Mouse (Mus musculus): ENCODE data around the gene Kcnk6.
"Not testable (repeated sequence)": the region's sequence is repeated elsewhere in the genome, so short reads cannot be mapped to it uniquely, and the experiment has no call there.

Gene Kcnk6

DNA sequence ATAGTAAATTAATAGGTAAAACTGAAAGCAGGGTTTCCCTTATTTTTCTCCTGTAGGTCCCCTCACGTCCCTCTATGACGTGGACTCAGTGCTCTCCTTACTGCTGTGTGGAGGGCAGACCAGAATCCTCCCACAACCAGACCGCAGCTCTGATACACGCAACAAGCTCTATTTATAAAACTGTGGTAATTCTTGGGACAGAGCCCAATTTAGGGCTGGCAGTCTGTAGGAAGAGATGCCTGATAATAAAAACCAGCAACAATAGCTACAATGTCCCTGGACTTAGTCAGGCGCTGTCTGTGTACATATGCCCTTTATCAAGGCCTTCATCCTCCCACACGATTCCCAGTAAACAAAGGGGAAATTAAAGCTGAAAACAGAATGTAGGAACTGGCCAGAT lies 1.4 kb upstream of the Kcnk6 start:
- POLR2A ChIA-PET = interaction anchor here in 3 of 4 experiments (0.6 to 2.9 kb wide), 6 partner anchors 11 to 859 kb away, joined by 3 to 11 read pairs (median 4); partner anchors contain the start of genes Psmd8 (in 2 of the 3), Ggn (in 1 of the 3) and Spred3 (in 1 of the 3)

GRCm38 (mm10) chr7:29231517-29231916 lies 798 bp downstream of the Kcnk6 start:
- CTCF ChIA-PET = interaction anchor here in 1 of 4 experiments (0.7 to 1.5 kb wide), 3 partner anchors 13 to 292 kb away, joined by 4 to 5 read pairs (median 5); no protein-coding TSS in a partner anchor
- POLR2A ChIA-PET = interaction anchor here in 3 of 4 experiments (0.6 to 2.9 kb wide), 3 partner anchors 51 to 62 kb away, joined by 4 to 11 read pairs (median 5); partner anchors contain the start of gene Psmd8 (in 2 of the 3)

More for the DNA sequence above, 1.4 kb upstream of the Kcnk6 start:
- CTCF ChIA-PET = interaction anchor here (0.6 to 2.5 kb wide), 13 partner anchors 9 to 1788 kb away, joined by 3 to 13 read pairs (median 4); partner anchors contain the start of genes 2200002D01Rik (in 1 of the 4), Catsperg1 (in 1 of the 4), Eif3k (in 1 of the 4) and Fam98c (in 1 of the 4)

GRCm38 (mm10) chr7:29230560-29230959 lies 1.8 kb downstream of the Kcnk6 start:
- ChIA-PET POLR2A (interaction anchor here in 1 of 4 experiments (0.8 to 0.9 kb wide), 2 partner anchors 12 to 63 kb away, joined by 4 to 5 read pairs; no protein-coding TSS in a partner anchor), CTCF (interaction anchor here in 1 of 4 experiments (0.6 kb wide), 1 partner anchor 440 kb away, joined by 5 read pairs; no protein-coding TSS in a partner anchor)

DNA sequence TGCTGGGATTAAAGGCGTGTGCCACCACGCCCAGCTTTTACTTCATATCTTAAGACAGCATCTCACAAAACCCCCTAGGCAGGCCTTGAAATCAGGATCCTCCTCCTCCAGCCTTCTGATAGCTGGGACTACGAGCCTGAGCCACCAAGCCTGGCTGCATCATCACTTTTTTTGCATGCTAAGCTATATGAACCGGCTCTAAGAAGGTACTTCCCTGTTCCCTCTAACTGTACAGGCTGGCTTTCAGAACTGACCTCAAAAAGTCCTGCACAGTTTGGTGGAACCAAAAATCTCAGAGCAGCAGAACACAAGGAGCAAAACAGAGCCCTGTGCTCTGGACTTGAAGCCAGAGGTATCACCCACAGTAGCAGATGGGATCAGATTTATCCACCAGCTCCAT lies 4.1 kb downstream of the Kcnk6 start:
- ChIA-PET POLR2A (interaction anchor here in 2 of 4 experiments (1.2 to 2.5 kb wide), 4 partner anchors 10 to 20 kb away, joined by 3 to 11 read pairs (median 4); partner anchors contain the start of genes 2200002D01Rik (in 1 of the 2) and Yif1b (in 1 of the 2)), CTCF (no interaction called here)

GRCm38 (mm10) chr7:29225520-29225919 lies 6.8 kb downstream of the Kcnk6 start:
- POLR2A ChIA-PET = interaction anchor here in 2 of 4 experiments (0.7 to 1.4 kb wide), 2 partner anchors 9 to 846 kb away, joined by 3 to 4 read pairs; no protein-coding TSS in a partner anchor

DNA sequence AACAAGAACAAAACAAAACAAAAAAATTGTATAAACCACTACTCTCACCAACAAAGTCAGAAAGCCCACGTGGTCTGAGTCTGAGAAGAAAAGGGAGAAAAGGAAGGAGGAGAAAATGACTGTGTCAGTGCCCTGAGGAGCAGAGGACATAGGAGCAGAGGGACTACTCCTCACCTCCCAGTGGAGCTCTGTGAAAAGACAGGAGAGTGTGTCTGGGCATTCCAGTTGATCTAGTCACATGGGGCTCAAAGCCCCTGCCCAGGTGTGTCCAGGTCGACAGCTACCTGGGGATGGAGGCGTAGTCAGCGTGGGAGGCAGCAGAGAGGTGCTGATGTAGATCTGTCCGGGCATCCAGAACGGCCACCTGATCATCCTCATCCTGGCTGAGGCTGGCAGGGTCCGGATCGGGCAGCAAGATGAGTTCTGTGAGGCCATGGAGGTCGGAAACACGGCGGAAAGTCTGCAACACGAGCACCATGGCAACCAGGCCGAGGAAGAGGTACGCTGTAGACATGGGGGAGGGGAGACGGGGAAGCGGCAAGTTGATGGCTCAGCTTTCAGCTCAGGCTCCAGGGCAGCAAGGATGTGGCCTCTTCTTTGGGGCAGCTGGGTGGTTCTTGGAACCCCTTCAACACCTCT lies 7.4 kb downstream of the Kcnk6 start:
- CTCF ChIA-PET = no interaction called here
- POLR2A ChIA-PET = interaction anchor here in 2 of 4 experiments (0.8 to 2.7 kb wide), 3 partner anchors 9 to 23 kb away, joined by 3 to 9 read pairs (median 4); partner anchors contain the start of genes 2200002D01Rik (in 1 of the 2) and Yif1b (in 1 of the 2)

More at GRCm38 (mm10) chr7:29225520-29225919, 6.8 kb downstream of the Kcnk6 start:
- CTCF ChIA-PET = no interaction called here

DNA sequence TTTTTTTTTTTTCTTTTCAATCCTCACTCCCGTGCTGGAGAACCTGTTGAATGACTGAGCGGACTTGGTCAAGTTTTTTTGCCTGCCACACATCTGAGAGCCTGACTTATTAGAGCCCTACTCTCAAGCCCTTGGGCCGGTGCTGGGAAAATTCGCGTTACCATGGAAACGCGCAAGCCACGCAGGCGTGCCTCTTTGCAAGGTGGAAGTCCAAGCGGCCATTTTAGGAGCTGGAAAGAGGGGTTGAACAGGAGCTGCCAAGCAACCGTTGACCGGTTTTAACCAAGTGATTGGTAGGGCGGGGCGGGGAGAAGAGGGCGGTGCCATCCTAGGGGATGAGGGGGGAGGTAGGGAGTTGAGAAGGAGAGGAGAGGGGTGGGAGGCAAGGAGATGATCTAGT lies 17.5 kb downstream of the Kcnk6 start:
- ChIA-PET POLR2A (interaction anchor here (0.6 to 2.2 kb wide), 23 partner anchors 8 to 1713 kb away, joined by 3 to 23 read pairs (median 3); partner anchors contain the start of genes Yif1b (in 3 of the 4), Kcnk6 (in 2 of the 4), Psmd8 (in 2 of the 4) and 2200002D01Rik (in 1 of the 4)), CTCF (interaction anchor here in 2 of 4 experiments (0.6 to 1.0 kb wide), 5 partner anchors 20 to 59 kb away, joined by 3 to 4 read pairs (median 4); no protein-coding TSS in a partner anchor)

DNA sequence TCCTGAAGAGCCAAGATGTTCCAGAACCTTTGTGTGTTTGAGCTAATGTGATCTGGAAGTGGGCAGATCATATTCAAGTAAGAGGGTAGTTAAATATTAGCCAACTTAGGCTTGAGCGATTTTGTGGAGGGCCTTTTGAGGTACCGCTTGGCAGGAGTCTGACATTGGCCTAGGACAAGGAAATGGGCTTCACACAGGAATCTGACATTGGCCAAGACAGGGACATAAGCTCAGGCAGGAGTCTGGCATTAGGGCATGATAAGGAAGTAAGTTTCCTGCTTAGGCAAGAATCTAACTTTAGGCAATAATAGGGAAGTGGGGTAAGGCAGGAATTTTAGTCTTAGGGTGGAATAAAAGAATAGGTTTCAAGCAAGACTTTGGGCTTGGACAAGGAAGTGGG lies 18.1 kb downstream of the Kcnk6 start:
- ChIA-PET CTCF (interaction anchor here in 2 of 4 experiments (0.6 to 2.3 kb wide), 12 partner anchors 21 to 550 kb away, joined by 3 to 7 read pairs (median 4); partner anchors contain the start of genes Ggn (in 1 of the 2), Ppp1r14a (in 1 of the 2) and Spred3 (in 1 of the 2)), POLR2A (interaction anchor here in 3 of 4 experiments (0.6 to 2.3 kb wide), 20 partner anchors 9 to 980 kb away, joined by 3 to 23 read pairs (median 4); partner anchors contain the start of genes Yif1b (in 2 of the 3), 2200002D01Rik (in 1 of the 3), Eif3k (in 1 of the 3) and Kcnk6 (in 1 of the 3))

- CTCF ChIA-PET = interaction anchor here in 2 of 4 experiments (0.6 to 2.3 kb wide), 9 partner anchors 21 to 551 kb away, joined by 3 to 7 read pairs (median 4); partner anchors contain the start of genes Ggn (in 1 of the 2), Ppp1r14a (in 1 of the 2) and Spred3 (in 1 of the 2)
Measured at GRCm38 (mm10) chr7:29213675-29214082, 18.6 kb downstream of the Kcnk6 start, which contains the start of gene Catsperg1. Catsperg1 (minus strand) TSS chr7:29214035.

DNA sequence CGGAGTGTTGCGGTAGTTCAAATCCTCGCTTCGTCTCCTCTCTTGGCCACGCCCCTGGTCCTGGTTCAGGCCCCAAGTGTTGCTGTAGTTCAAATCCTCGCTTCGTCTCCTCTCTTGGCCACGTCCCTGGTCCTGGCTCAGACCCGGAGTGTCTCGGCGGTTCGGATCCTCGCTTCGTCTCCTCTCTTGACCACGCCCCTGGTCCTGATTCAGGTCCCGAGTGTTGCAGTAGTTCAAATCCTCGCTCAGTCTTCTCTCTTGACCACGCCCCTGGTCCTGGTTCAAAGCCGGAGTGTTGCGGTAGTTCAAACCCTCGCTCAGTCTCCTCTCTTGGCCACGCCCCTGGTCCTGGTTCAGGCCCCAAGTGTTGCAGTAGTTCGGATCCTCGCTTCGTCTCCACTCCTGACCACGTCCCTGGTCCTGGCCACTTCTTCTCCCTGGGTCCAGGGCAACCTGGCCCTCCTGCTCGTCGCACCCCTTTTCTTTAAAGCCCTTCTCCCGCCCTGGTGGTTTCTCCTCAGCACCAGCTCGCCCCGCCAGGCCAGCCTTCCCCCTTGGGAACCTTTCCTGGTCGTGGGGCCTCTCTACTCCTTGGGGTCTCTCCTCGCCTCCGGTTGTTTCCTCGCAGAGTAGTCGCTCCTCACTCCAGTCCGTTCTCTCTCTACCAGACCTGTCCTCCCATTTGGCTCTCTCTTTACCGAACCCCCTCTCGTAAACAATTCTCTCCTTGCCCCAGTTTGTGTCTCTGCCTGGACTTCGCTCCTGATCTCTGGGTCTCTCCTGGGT lies 19.3 kb downstream of the Kcnk6 start:
- CTCF ChIA-PET = interaction anchor here in 2 of 4 experiments (0.5 to 2.3 kb wide), 10 partner anchors 22 to 957 kb away, joined by 3 to 7 read pairs (median 4); partner anchors contain the start of genes Ggn (in 1 of the 2), Spred3 (in 1 of the 2), Yif1b (in 1 of the 2) and Zfp146 (in 1 of the 2)
- POLR2A ChIA-PET = interaction anchor here in 3 of 4 experiments (0.6 to 2.3 kb wide), 39 partner anchors 16 to 1705 kb away, joined by 3 to 23 read pairs (median 4); partner anchors contain the start of genes 2200002D01Rik (in 3 of the 3), Eif3k (in 2 of the 3), Fam98c (in 2 of the 3) and Map4k1 (in 2 of the 3)

More at GRCm38 (mm10) chr7:29213675-29214082, 18.6 kb downstream of the Kcnk6 start, which contains the start of gene Catsperg1:
- POLR2A ChIA-PET = interaction anchor here in 3 of 4 experiments (0.6 to 2.3 kb wide), 19 partner anchors 9 to 1706 kb away, joined by 3 to 23 read pairs (median 4); partner anchors contain the start of genes Yif1b (in 2 of the 3), 2200002D01Rik (in 1 of the 3), Eif3k (in 1 of the 3) and Fam98c (in 1 of the 3)

DNA sequence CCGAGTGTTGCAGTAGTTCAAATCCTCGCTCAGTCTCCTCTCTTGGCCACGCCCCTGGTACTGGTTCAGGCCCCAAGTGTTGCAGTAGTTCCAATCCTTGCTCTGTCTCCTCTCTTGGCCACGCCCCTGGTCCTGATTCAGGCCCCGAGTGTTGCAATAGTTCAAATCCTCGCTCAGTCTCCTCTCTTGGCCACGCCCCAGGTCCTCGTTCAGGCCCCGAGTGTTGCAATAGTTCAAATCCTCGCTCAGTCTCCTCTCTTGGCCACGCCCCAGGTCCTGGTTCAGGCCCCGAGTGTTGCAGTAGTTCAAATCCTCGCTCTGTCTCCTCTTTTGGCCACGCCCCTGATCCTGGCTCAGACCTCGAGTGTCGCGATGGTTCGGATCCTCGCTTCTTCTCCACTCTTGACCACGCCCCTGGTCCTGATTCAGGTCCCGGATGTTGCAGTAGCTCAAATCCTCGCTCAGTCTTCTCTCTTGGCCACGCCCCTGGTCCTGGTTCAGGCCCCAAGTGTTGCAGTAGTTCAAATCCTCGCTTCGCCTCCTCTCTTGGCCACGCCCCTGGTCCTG lies 20.0 kb downstream of the Kcnk6 start:
- POLR2A ChIA-PET = interaction anchor here in 3 of 4 experiments (0.6 to 2.3 kb wide), 35 partner anchors 16 to 746 kb away, joined by 3 to 19 read pairs (median 4); partner anchors contain the start of genes 2200002D01Rik (in 3 of the 3), Eif3k (in 2 of the 3), Fam98c (in 2 of the 3) and Map4k1 (in 2 of the 3)
- CTCF ChIA-PET = interaction anchor here in 1 of 4 experiments (0.6 to 2.3 kb wide), 6 partner anchors 23 to 957 kb away, joined by 3 to 7 read pairs (median 5); partner anchors contain the start of genes Yif1b and Zfp146

- ChIA-PET POLR2A (interaction anchor here in 3 of 4 experiments (0.6 to 2.3 kb wide), 26 partner anchors 19 to 556 kb away, joined by 3 to 19 read pairs (median 4); partner anchors contain the start of genes 2200002D01Rik (in 3 of the 3), Fam98c (in 2 of the 3), Psmd8 (in 2 of the 3) and Yif1b (in 2 of the 3)), CTCF (interaction anchor here in 1 of 4 experiments (0.7 to 2.3 kb wide), 4 partner anchors 23 to 150 kb away, joined by 4 to 7 read pairs (median 6); partner anchors contain the start of gene Yif1b)
Measured at GRCm38 (mm10) chr7:29211415-29212198, 20.7 kb downstream of the Kcnk6 start.

DNA sequence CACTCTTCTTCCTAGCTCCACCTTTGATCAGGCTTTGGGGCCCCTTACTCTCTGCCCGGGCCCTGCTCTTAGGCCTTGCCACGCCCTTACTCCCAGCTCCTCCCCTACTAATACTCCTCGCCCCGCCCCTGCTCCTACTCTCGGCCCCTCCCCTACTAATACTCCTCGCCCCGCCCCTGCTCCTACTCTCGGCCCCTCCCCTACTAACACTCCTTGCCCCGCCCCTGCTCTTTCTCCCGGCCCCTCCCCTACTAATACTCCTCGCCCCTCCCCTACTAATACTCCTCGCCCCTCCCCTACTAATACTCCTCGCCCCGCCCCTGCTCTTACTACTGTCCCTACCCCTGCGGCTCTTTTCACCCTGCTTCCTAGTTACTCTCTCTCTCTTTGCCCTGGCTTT lies 21.3 kb downstream of the Kcnk6 start:
- CTCF ChIA-PET = interaction anchor here in 1 of 4 experiments (0.7 kb wide), 1 partner anchor 33 kb away, joined by 4 read pairs; no protein-coding TSS in a partner anchor
- POLR2A ChIA-PET = interaction anchor here in 2 of 4 experiments (0.7 to 1.3 kb wide), 7 partner anchors 18 to 828 kb away, joined by 3 read pairs; partner anchors contain the start of gene Psmd8 (in 1 of the 2)

GRCm38 (mm10) chr7:29202577-29202976 lies 29.7 kb downstream of the Kcnk6 start:
- CTCF ChIA-PET = interaction anchor here in 1 of 4 experiments (0.6 kb wide), 1 partner anchor 170 kb away, joined by 3 read pairs; no protein-coding TSS in a partner anchor

DNA sequence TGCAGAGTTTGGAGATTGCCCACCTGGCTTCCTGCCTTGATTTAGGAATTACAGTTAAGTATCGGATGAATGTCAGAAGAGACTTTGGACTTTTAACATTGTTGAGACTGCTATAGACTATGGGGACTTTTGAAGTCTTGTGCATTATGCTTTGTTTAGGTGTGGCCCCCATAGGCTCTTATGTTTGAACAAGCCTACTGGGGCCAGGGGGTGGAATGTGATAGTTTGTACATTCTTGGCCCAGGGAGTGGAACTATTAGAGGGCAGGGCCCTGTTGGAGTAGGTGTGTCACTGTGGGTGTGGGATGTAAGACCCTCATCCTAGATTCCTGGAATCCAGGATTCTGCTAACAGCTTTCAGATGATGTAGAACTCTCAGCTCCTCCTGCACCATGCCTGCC lies 38.1 kb downstream of the Kcnk6 start:
- POLR2A ChIA-PET = interaction anchor here in 2 of 4 experiments (1.1 to 1.2 kb wide), 2 partner anchors 14 to 56 kb away, joined by 3 read pairs; partner anchors contain the start of gene Psmd8 (in 1 of the 2)
- CTCF ChIA-PET = not testable (repeated sequence)

More at GRCm38 (mm10) chr7:29202577-29202976, 29.7 kb downstream of the Kcnk6 start:
- POLR2A ChIA-PET = no interaction called here
